Mouse (Mus musculus) layer of hippocampus, postnatal 36 days (tissue): ENCODE data around the gene Wfdc13. TPM values are rescaled to one million over a fixed set of nuclear protein-coding genes. Genes with fewer than 3 reads are reported as not detected.

Experiments used
- DNase-seq, 2 experiments: peaks; one replicate each; pipeline ENCODE4 v3.0.0; 2022
- total RNA-seq, 2 experiments: library from RNA; stranded (reverse); gene quantifications; 2 replicates each; pipeline ENCODE4 v1.2.3; 2021

Gene Wfdc13
- total RNA-seq, result not detected

DNA sequence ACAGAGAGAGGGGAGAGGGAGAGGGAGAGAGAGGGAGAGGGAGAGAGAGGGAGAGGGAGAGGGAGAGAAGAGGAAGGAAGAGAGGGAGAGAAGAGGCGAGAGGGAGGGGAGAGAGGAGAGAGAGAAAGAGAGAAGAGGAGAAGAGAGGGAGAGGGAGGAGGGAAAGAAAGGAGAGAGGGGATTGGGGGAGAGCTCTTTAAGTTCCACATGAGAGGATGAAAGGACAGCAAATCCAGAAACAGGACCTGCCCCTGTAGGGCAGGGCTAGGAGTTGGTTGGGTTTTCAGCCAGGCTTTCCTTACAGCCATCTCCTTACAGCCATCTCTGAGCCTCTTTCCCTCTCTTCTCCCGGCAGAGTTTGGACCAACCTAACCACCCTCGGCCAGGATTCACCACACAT, at the start of gene Wfdc13:
TSS of gene Wfdc13 (plus strand) at position 301 of the 400 bp plus-strand sequence.
- DNase-seq, result no peak

DNA sequence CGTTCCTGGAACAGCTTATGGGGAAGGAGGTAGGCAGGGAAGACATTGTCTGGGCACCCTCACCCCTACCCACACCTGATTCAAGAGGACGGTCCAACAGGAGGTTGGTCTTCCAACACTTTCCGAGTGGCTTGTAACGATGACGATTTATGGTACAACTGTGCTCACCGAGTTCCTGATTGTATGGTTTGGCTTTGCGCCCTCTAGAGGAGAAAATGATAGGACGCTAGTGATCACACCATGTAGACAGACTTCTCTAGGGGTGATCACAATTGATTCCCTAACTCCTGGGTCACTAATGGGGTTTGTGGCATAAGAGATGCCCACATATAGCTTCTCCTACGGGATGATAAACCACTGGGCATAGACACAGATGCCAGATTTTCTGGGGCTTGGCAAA, 49.6 kb upstream of the Wfdc13 start:
- no peak for DNase-seq

DNA sequence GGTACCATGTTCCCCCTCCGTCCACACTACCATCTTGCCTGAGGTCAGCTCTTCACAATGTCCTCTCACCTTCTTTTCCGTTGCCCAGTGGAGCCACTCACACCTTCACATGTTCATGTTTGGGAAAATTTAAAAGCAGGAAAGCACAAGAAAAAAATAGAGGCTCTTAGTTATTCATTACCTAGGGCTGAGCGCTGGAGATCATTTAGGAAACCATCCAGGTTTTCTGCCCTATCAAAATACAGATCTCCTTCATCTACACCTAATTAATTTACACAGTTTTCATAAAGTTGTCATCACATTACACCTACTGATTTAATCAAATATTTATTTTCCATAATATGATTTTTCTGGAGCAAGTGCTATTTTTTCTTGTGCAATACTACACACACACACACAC, 46.2 kb upstream of the Wfdc13 start, which contains the start of gene Wfdc16:
TSS of gene Wfdc16 (minus strand) at position 101 of the 400 bp plus-strand sequence.
- DNase-seq, result no peak

DNA sequence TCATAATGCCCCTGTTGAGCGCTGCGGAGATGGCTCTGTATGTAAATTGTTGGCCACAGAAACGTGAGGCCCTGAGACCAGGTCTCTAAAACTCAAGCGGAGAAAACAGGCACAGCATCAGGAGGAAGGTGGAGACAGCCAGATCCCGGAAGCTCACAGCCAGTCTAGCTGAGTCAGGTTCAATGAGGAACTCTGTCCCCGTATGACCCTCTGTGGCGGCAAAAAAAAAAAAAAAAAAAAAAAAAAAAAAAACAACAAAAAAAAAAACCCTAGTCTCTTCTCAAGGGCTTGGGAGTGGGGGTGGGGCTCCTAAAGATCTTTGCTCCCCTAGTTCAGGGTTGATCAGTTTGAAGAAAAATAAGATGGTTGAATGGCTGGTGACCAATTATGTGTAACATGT, 43.8 kb upstream of the Wfdc13 start:
- DNase-seq, result no peak

DNA sequence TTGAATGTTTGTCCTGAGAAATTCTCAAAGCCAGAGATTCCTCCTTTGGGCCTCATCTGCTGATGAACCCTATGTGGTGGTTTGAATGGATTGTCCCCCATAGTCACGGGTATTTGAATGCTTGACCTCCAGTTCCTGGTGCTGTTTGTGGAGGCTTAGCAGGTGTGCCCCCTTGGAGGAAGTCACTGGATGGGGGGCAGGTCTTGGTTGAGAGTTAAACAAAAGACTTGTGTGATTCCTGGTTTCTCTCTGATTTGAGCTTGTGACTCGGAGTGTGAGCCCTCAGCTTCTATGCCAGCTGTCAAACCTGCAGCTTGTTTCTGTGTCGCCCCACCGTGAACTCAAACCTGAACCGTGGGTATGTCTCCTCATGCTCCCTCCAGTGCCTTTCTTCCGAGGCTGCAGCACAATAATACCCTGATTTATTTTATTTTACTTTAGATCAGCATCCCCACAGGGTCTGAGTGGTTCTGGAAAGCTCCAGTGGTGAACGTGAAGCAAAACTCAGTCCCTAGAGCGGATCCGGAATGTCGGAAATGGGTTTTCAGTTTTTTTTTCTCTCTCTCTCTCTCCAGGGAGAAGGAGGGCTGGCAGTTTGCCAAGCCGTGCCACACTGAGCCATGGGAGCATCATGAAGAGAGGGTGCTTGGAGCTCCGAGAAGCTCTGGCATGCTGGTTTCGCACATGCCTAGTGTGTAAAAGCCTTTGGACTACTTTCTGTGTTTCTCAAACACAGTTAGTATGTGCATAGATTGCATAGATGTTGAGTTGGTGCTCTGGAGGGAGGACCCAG, 42.8 kb upstream of the Wfdc13 start:
- DNase-seq, result peak in 1 of 2 experiments; percentile 15

DNA sequence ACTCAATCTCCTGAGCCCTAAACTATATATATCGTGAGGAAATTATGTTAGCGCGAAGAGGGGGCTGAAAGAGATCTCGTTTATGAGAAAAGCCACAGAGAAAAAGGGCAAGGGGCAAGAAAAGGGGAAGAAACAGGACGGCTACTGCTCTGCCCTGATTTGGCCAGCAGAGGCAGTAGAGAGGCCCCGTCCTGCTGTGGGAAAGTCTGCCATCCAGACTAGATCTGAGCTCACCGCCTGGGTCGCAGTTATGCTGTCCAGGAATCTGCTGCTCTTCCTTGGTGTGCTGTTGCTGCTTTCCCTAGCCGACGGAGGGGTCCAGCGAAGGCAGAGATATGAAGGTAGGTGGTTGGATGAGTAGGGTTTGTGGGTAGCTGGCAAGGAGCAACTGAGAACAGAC, 29.0 kb upstream of the Wfdc13 start, which contains the start of gene Wfdc10:
TSS of gene Wfdc10 (plus strand) at position 189 of the 400 bp plus-strand sequence.
- peak in 1 of 2 experiments; percentile 5 for DNase-seq

DNA sequence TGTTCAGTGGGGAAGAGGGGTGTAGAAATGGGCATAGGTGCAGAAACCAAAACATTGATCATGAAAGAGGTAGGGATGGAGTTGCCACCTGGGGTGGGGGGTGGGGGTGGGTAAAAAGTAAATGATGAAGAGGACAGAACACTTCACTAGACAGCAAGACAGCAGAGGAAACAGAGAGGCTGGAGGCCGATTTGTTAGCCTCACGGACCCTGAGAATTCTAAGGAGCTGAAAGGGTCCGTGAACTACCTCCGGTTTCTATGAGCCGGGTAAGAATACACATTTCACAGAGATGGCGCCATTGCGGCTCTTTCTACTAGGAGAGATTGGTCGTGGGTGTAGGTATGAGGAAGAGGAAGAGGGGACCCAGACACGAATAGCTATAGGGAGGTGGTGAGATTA, 28.4 kb upstream of the Wfdc13 start, which contains the start of gene Wfdc9:
TSS of gene Wfdc9 (minus strand) at position 101 of the 400 bp plus-strand sequence.
- no peak for DNase-seq

DNA sequence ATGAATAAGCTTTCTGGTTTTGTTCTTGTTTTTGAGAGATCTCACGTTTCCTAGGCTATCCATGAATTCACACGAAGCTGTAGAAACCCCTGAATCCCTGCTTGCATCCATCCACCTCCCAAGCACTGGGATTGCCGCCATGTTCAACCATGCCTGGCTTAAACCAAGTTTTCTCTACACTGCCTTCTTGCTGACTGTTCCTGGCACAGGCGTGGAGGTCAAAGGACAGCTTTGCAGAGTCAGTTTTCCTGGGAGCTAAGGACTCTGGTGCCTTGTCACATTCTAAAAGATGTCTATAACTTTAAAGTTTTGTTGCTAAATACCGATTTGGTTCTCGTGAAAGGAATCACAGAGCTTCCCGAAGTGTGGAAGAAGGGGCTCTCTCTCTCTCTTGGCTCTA, 20.1 kb upstream of the Wfdc13 start:
- DNase-seq, result no peak

DNA sequence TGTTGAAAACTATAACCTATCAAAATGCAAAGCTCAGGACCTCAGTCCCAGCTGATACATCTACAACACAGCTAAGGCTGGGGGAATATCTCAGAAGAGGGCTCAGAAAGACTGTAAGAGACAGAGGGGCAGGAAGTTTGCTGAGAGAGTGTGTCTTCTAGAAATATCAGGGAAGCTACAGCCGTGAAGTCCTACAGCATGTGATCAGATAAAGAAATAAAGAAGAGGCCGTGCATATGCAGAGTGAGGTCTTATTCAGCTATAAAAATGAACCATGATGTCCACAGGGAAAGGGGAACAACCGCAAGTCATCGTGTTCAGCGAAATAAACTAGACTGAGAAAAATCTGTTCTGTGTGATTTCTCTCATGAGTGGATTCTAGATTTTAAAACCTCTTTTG, 14.6 kb upstream of the Wfdc13 start:
- DNase-seq, result no peak

DNA sequence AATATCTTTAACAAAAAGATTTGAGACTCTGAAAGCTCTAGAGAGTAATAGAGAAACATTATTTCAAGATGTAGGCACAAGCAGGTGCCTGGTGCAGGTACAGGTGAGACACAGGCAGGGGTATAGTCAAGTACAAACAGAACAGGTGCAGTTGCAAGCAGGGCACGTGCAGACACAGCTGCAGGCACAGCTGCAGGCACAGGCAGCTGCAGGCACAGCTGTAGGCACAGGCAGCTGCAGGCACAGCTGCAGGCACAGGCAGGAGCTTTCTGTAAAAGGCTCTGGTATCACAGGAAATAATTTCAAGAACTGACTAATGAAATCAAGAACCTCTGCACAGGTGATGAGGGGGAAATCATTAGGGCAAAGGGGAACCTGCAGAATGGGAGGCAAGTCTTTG, 14.0 kb upstream of the Wfdc13 start:
- DNase-seq, result no peak

DNA sequence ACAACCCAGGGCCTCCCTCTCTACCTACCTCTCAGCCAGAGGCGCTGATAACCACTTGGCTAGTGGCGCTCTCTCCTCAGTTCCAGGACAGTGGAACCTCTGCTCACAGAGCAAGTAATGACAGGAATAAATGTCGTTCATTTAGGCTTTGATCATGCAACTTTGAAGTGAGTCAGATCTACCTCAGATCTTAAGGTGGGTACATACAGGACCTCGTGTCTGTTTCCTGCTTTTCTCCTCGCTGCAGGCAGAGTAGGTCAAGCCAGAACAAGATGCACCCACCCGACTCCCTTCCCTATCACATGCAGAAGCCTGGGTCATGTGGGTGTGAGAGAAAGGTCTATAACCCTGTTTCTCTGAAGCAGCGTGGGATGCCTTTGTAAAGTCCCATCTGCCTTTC, 10.9 kb upstream of the Wfdc13 start, which contains the start of gene Wfdc11:
TSS of gene Wfdc11 (minus strand) at position 101 of the 400 bp plus-strand sequence.
- DNase-seq, result no peak

DNA sequence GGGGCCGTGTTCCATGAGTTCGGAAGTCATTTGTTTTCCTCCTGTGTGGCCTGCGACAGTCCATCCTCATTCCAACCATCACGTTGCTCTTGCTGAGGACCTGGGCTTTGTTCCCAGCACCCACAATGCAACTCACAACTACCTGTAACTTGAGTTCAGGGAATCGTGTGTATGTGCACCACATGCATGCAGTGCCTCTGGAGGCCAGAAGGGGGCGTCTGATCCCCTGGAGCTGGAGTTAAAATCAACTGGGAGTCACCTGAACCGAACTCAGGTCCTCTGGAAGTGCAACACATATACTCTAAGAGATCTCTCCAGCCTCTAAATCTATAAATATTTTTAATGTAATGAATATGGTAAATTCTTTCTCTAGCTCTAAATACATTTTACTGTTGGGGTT, 8.8 kb upstream of the Wfdc13 start:
- DNase-seq, result no peak

DNA sequence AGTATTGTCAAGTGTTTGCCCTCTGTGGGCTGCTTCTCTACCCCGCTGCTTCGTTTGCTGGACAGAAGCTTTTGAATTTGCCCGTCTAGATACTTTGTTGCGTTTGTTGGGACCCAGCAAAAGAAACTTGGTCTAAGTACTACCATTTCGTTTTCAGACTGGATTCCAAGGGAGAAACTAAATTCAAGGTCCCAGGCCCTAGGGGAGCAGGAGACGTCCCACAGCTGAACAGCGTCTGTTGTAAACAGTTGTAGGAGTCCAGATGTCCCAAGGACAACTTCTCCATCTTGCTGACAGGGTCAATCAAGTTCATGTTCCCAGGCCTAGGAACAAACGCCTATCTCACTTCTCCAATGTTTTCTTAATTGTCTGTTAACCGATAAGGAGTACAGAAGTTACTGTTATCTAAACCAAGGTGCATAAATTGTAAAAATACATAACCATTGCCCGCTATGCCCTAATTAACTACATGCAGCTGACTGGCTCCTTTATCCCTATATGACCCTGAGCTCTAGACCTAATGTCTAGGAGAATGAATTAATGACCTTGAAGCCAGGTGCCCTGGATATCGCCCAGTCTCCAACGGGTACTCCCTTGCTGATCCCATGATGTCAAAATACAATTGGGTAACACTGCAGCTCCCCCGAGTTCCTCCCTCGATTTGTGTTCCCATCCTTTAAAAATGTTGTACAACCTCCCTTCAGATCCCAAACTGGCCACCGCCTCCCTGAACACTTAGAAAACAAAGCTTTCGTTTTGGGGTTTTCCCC, 7.8 kb upstream of the Wfdc13 start:
- no peak for DNase-seq

DNA sequence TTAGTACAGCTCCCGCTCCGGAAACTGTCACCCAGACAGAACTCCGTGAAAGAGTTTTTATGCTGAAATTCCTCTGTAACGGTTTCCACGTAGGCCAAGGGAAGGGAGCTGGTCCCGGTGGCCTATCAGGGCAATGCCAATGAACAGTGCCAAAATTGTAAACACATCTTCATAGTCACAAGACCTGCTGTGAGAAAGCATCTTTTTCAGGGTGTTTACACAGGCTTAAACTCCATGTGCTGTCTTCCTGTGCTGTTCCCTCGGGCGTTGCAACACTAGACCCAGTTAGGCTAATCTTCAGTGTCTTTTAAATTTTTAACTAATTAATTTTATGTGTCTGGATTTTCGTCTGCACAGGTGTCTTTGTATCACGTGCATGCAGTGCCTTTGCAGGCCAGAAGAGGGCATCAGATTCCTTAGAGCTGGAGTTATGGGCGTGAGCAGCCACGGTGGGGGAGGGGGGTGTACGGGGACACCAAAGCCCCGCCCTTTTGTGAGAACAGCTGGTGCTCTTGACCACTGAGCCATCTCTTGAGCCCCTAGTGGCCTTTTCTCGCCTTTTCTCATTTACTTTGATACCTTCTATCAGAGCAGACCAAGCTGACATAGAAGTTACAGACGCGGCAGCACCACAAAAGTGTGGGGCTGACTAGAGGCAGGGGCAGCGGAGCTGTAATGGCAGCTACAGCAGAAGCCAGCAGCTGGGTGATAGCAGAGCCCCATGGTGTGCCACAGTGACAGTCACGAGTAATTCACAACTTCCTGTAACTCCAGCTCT, 5.9 kb upstream of the Wfdc13 start:
- DNase-seq, result peak; percentile 33 to 53

DNA sequence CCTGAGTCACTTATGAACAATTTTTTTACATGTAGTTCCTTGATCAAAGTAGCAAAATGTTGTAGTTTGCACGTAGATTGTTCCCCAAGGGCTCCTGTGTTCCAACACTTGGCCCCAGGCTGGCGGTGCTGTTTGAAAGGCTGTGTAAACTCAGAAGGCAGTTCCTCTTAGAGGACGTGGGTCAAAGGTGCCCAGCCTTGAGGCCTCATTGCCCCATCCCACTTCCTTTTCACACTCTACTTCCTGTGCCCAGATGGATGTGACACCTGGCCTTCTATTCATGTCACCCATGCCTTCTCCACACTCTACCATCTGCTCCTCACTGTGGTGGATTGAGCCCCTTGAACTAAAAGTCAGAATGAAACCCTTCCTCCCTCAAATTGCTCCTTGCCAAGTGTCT, 5.0 kb upstream of the Wfdc13 start:
- DNase-seq, result no peak

DNA sequence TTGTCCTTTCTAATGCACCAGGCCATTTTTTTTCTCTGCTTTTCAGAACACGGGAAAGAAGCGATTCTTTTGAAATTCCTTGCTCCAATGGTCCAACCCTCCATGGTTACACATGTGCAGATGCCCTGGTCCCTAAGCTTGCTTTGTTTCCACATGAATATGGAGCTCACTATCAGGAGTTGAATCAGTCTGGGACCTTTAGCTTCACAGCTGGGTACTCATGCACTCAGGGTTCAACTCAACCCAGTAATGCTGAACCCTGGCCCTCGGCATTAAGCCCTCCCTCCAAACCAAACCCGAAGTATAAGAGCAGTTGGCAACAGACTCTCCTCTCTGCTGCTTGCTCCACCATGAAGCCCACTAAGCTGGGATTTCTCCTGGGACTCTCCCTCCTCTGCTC, 13.3 kb downstream of the Wfdc13 start, which contains the start of gene Spint4:
TSS of gene Spint4 (plus strand) at position 301 of the 400 bp plus-strand sequence.
- no peak for DNase-seq

DNA sequence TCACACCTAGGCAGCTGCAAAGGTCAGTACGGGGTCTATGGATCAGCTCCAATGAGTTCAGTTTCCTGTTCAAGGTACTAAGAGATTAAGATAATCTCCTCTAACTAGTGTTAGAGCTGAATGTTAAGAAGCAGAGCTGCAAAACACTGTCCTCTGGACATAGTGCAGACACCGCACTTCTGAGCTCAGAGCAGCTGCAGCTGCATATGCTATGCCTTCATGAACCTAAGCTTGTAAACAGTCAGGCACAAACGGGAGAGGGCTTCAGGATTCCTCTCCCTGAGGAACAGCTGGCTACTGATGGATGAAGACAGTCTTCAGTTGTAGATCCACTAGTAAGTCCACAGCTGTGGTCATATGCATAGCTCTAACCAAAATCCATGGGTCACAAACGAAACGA, 16.1 kb downstream of the Wfdc13 start:
- DNase-seq, result no peak

DNA sequence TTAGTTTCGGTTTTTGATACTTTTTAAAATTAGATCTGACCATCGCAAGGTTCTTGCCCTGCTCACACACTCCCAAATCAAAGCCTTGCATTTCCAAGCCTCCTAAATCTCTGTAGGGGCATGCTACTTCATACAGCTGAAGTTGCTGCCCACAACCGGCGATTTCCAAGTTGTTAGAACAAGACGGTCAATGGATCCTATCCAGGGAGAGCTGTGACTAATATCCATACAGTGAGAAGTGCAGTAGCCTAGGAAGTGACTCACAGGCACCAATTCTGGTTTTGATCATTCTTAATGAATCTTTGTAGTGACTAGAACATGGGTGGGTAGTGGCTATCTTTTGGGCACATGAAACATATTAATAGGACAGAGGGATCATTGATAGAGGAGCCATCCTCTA, 16.9 kb downstream of the Wfdc13 start:
- no peak for DNase-seq

DNA sequence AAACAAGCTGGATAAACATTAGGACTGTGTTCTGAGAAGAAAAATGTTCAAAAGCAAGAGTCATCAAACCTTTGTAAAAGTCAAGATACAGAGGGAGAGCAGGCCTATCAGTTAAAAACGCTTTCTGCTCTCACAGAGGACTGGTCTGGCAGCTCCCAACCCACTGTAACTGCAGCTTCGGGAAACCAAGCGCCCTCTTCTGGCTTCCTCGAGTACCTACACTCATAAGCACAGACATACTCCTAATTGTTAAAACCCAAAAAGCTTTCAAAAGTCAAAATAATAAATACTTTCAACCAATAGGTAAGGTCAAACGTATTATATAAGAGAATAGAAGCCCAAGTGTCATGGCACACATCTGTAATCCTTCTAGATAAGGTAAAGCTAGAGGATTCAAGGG, 19.3 kb downstream of the Wfdc13 start:
- no peak for DNase-seq

DNA sequence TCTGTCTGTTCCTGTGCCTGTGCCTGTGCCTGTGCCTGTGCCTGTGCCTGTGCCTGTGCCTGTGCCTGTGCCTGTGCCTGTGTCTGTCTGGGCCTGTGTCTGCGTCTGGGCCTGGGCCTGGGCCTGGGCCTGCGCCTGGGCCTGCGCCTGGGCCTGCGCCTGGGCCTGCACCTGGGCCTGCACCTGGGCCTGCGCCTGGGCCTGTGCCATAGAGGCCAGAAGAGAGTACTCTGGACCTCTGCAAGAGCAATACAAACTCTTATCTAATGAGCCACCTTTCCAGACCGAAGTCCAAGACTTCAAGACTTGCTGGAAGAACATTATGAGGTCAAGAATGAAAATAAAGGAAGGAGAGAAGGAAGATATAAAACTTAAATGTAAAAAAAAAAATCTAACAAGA, 20.4 kb downstream of the Wfdc13 start:
- DNase-seq, result no peak

DNA sequence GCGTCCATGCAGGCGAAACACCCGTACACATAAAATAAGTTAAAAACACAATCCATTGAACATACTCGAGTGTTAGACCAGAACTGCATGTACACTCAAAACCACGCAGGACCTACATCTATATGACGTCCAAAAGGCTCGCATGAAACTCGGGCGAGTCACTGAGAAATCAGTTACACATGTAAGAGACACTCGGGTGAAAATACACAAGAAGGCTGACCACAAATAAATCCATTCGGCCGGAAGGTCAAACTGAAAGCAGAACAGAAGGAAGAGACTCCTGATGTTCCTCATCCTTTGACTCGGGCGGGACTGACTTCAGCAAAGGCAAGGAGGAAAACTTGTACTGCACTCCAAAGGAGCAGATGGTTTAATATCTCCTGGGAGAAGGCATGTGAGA, 21.1 kb downstream of the Wfdc13 start:
- no peak for DNase-seq

DNA sequence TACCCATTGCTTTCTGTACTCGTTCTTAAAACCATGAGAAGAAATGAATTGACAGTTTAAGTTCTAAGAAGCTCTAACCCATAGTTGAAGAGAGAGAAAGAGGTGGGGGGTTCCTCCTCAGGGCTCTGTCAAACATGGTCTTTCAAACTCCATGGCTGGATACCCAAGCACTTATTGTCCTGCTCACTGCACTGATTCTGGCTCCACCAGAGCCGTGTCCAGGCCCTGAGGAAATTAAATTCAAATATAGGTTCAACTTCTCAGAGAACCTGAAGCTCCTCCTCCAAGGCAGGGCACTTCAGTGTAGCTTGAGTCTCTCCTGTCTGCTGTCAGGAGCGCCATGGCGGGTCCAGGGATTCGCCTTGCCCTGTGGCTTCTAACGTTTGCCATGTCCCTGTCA, 30.1 kb downstream of the Wfdc13 start, which contains the start of gene Spint5:
TSS of gene Spint5 (plus strand) at position 301 of the 400 bp plus-strand sequence.
- no peak for DNase-seq
